Mouse (Mus musculus): ENCODE measurements around the gene Taar2.

Gene Taar2

DNA sequence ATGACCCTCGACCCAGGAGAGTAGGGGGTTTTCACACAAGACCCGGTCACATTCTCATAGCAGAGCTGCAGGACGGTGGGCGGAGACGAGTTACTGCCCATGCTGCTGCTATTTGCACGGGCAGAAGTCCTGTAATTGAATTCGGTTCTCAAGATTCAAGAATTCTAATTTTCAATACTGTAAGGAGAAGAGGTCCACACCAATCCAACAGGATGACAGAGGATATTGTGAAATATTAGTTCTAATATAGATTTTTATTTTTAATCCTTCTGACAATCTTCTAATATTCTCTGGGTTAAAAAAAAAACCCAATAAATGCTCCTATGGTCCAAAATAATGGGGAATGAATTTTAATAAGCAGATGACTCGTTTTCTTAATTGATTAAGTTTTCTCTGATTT, 47.2 kb downstream of the Taar2 start, which contains the start of gene Taar6:
TSS of gene Taar6 (minus strand) at position 101 of the 400 bp plus-strand sequence.
- DNase-seq, result no peak

GRCm38 (mm10) chr10:23986419-23986818, 48.0 kb downstream of the Taar2 start:
- no peak for DNase-seq
